Mouse (Mus musculus) CH12.LX (cell line): Measurements from ENCODE around the gene Sergef. TPM values are rescaled to one million over a fixed set of nuclear protein-coding genes. Genes with fewer than 3 reads are reported as not detected.

Experiments used
- DNase-seq: peaks from one replicate; pipeline ENCODE4 v3.0.0-alpha.2; 2013; ENCODE audit errors: extremely low read depth
- H3K27ac ChIP-seq: 2 replicates; pipeline ENCODE4 v1.5.1; 2012; ENCODE audit warnings: low read depth, mild to moderate bottlenecking, control low read depth, moderate library complexity; ENCODE audit not compliant: insufficient read depth
- H3K27me3 ChIP-seq: replicated peaks from 2 replicates; pipeline ENCODE3; 2012; ENCODE audit warnings: inconsistent platforms
- H3K36me3 ChIP-seq, 2 experiments: replicated peaks in 1 of 2; 2 replicates each; pipeline versions ENCODE3 to v1.6.1; 2012; ENCODE audit warnings: inconsistent platforms in 1 of 2, low read length in 1 of 2, mild to moderate bottlenecking in 1 of 2, mixed read lengths in 1 of 2, moderate library complexity in 1 of 2; ENCODE audit not compliant: control insufficient read depth in 1 of 2, insufficient read depth in 1 of 2
- H3K4me1 ChIP-seq, 2 experiments: 2 replicates each; pipeline ENCODE4 v1.6.1; 2012; ENCODE audit warnings: inconsistent platforms in 1 of 2, moderate library complexity in 1 of 2; ENCODE audit not compliant: insufficient read depth in 2 of 2, control insufficient read depth in 1 of 2
- H3K4me2 ChIP-seq: 2 replicates; pipeline ENCODE4 v1.6.1; 2012; ENCODE audit warnings: low read depth, mild to moderate bottlenecking, control low read depth; ENCODE audit not compliant: poor library complexity, insufficient read depth, severe bottlenecking
- H3K4me3 ChIP-seq, 3 experiments: fragments of 150-350 bp in 1 of 3; sonication (generic) in 1 of 3; replicated peaks in 1 of 3; 2 replicates each; pipeline versions ENCODE3 to v1.5.1; 2011 to 2012; ENCODE audit warnings: low read depth in 2 of 3, low read length in 2 of 3, mild to moderate bottlenecking in 2 of 3, moderate library complexity in 2 of 3, control low read depth in 1 of 3, improper control_type of control experiment in 1 of 3, inconsistent platforms in 1 of 3, mixed read lengths in 1 of 3; ENCODE audit not compliant: poor library complexity in 1 of 3
- H3K79me2 ChIP-seq: replicated peaks from 2 replicates; pipeline ENCODE4 v1.6.1; 2012; ENCODE audit warnings: mild to moderate bottlenecking, moderate library complexity; ENCODE audit not compliant: control insufficient read depth, poor library complexity, insufficient read depth, severe bottlenecking; ENCODE audit errors: extremely low read depth
- H3K9ac ChIP-seq: 2 replicates; pipeline ENCODE4 v1.6.1; 2012; ENCODE audit warnings: low read depth, mild to moderate bottlenecking, control low read depth, moderate library complexity; ENCODE audit not compliant: insufficient read depth
- H3K9me3 ChIP-seq: replicated peaks from 2 replicates; pipeline ENCODE3; 2012; ENCODE audit warnings: low read length, inconsistent platforms, mixed read lengths
- BHLHE40 ChIP-seq: IDR thresholded peaks from 2 replicates; pipeline ENCODE4 v1.6.1; 2011; ENCODE audit warnings: mild to moderate bottlenecking, low read depth, low read length, improper control_type of control experiment
- CHD1 ChIP-seq: IDR thresholded peaks from 2 replicates; pipeline ENCODE4 v1.6.1; 2012; ENCODE audit warnings: low read depth, low read length, improper control_type of control experiment, inconsistent platforms
- CHD2 ChIP-seq: IDR thresholded peaks from 2 replicates; pipeline ENCODE4 v1.6.1; 2011; ENCODE audit warnings: low read length, improper control_type of control experiment
- ELF1 ChIP-seq: IDR thresholded peaks from 2 replicates; pipeline ENCODE4 v1.6.1; 2014; ENCODE audit warnings: low read depth, mild to moderate bottlenecking, inconsistent platforms, low read length, improper control_type of control experiment
- ETS1 ChIP-seq: conservative IDR thresholded peaks from 2 replicates; pipeline ENCODE4 v1.6.1; 2012; ENCODE audit warnings: low read depth, mild to moderate bottlenecking, inconsistent platforms, low read length, improper control_type of control experiment, moderate library complexity
- GABPA ChIP-seq: IDR thresholded peaks from 2 replicates; pipeline ENCODE4 v1.6.1; 2012; ENCODE audit warnings: low read depth, low read length, improper control_type of control experiment, inconsistent platforms; ENCODE audit not compliant: insufficient replicate concordance
- HCFC1 ChIP-seq: IDR thresholded peaks from 2 replicates; pipeline ENCODE4 v1.6.1; 2012; ENCODE audit warnings: low read depth, mild to moderate bottlenecking, inconsistent platforms, low read length, improper control_type of control experiment
- JUN ChIP-seq: IDR thresholded peaks from 2 replicates; pipeline ENCODE4 v1.6.1; 2011; ENCODE audit warnings: low read depth, mild to moderate bottlenecking, low read length, improper control_type of control experiment, moderate library complexity; ENCODE audit not compliant: insufficient read depth
- MAFK ChIP-seq: IDR thresholded peaks from 2 replicates; pipeline ENCODE4 v1.6.1; 2011; ENCODE audit warnings: low read length, improper control_type of control experiment; ENCODE audit not compliant: insufficient replicate concordance
- MAX ChIP-seq: IDR thresholded peaks from 2 replicates; pipeline ENCODE4 v1.6.1; 2011; ENCODE audit warnings: low read length, improper control_type of control experiment
- MEF2A ChIP-seq: IDR thresholded peaks from 2 replicates; pipeline ENCODE4 v1.6.1; 2014; ENCODE audit warnings: low read depth, mild to moderate bottlenecking, inconsistent platforms, low read length, improper control_type of control experiment, borderline replicate concordance
- MYC ChIP-seq: IDR thresholded peaks from 2 replicates; pipeline ENCODE4 v1.6.1; 2011; ENCODE audit warnings: low read depth, mild to moderate bottlenecking, improper control_type of control experiment, low read length
- POLR2AphosphoS2 ChIP-seq: IDR thresholded peaks from 2 replicates; pipeline ENCODE4 v1.6.1; 2011; ENCODE audit warnings: low read depth, low read length, improper control_type of control experiment
- RCOR1 ChIP-seq: conservative IDR thresholded peaks from 2 replicates; pipeline ENCODE4 v1.6.1; 2012; ENCODE audit warnings: low read depth, mild to moderate bottlenecking, inconsistent platforms, low read length, improper control_type of control experiment
- SIN3A ChIP-seq: IDR thresholded peaks from 2 replicates; pipeline ENCODE4 v1.6.1; 2012; ENCODE audit warnings: low read length, improper control_type of control experiment, inconsistent platforms
- SMC3 ChIP-seq: IDR thresholded peaks from 2 replicates; pipeline ENCODE4 v1.6.1; 2011; ENCODE audit warnings: low read depth, low read length, improper control_type of control experiment
- TBP ChIP-seq: conservative IDR thresholded peaks from 2 replicates; pipeline ENCODE4 v1.6.1; 2011; ENCODE audit warnings: low read depth, low read length, improper control_type of control experiment
- TCF12 ChIP-seq: IDR thresholded peaks from 2 replicates; pipeline ENCODE4 v1.6.1; 2014; ENCODE audit warnings: low read depth, mild to moderate bottlenecking, inconsistent platforms, low read length, improper control_type of control experiment
- USF1 ChIP-seq: IDR thresholded peaks from 2 replicates; pipeline ENCODE4 v1.6.1; 2014; ENCODE audit warnings: low read depth, mild to moderate bottlenecking, inconsistent platforms, low read length, improper control_type of control experiment
- USF2 ChIP-seq: conservative IDR thresholded peaks from 2 replicates; pipeline ENCODE4 v1.6.1; 2011; ENCODE audit warnings: low read depth, low read length, improper control_type of control experiment
- ZNF384 ChIP-seq: IDR thresholded peaks from 2 replicates; pipeline ENCODE4 v1.6.1; 2012; ENCODE audit warnings: low read depth, low read length, improper control_type of control experiment, inconsistent platforms
- dilution Hi-C: fragments of 300-500 bp; cut with MboI; formaldehyde crosslinking; loops from 2 replicates; pipeline ENCODE4 v1.14.3; 2020; ENCODE audit warnings: low sequenced_read_pairs; ENCODE audit not compliant: extremely low pct_unique_long_range_greater_than_20kb, extremely low pct_ligation_motif_present
- in situ Hi-C: fragments of 300-500 bp; cut with MboI; formaldehyde crosslinking; loops from 3 replicates; pipeline ENCODE4 v1.14.3; 2019; ENCODE audit warnings: low sequenced_read_pairs, low pct_ligation_motif_present, low pct_unique_long_range_greater_than_20kb, mixed read lengths
- polyA plus RNA-seq: library from polyadenylated mRNA; unstranded; fragments of >175 nt; gene quantifications from 2 replicates; pipeline ENCODE4 v1.2.1, GENCODE M21; 2012; ENCODE audit warnings: low read depth; ENCODE audit not compliant: insufficient read length
- total RNA-seq, 2 experiments: library from RNA; depleted of rRNA; stranded (reverse); fragments of 300-350 nt in 1 of 2; fragments of >200 nt in 1 of 2; gene quantifications; 2 replicates each; pipeline ENCODE4 v1.2.3; 2012 to 2014

Gene Sergef
- total and polyA plus RNA-seq, 3 experiments = 13.0 to 18.0 (median 14.1) TPM

- dilution Hi-C loops = no loop called here
- TF ChIP-seq USF1 (peak; percentile 37), POLR2AphosphoS2 (no peak), CHD1 (no peak), MYC (no peak), USF2 (peak; percentile 55), JUN (no peak)
- Histone ChIP-seq H3K27ac (no peak overlapping the region), H3K4me2 (no peak overlapping the region), H3K4me1 (peaks cover 9 to 56% of the 10 kb centered on the region in 2 experiments), H3K79me2 (no peaks in the 10 kb centered on the region), H3K9me3 (peaks cover 6% of the 10 kb centered on the region), H3K27me3 (no peaks in the 10 kb centered on the region), H3K4me3 (no peak overlapping the region), H3K9ac (no peak overlapping the region), H3K36me3 (peaks cover 0 to 25% of the 10 kb centered on the region in 2 experiments)
- DNase-seq = no peak
- in situ Hi-C loops = no loop called here
Observed at GRCm38 (mm10) chr7:46560061-46560460, 79.5 kb downstream of the Sergef start.

GRCm38 (mm10) chr7:46559643-46560042 is 80.0 kb downstream of the Sergef start:
- no peak overlapping the region for H3K27ac ChIP-seq
- no peak overlapping the region for H3K4me3 ChIP-seq
- dilution Hi-C loops = no loop called here
- DNase-seq = no peak
- H3K27me3 ChIP-seq = no peaks in the 10 kb centered on the region
- in situ Hi-C loops = no loop called here
- peaks cover 9 to 59% of the 10 kb centered on the region in 2 experiments for H3K4me1 ChIP-seq
- no peak overlapping the region for H3K4me2 ChIP-seq
- no peak for TF ChIP-seq BHLHE40
- TF ChIP-seq HCFC1 = no peak
- TF ChIP-seq GABPA = no peak
- TF ChIP-seq ZNF384 = no peak
- TF ChIP-seq ETS1 = no peak
- no peak for TF ChIP-seq USF1
- no peak for TF ChIP-seq CHD2
- no peak for TF ChIP-seq RCOR1
- TF ChIP-seq TCF12 = no peak
- TF ChIP-seq MAX = no peak
- no peak for TF ChIP-seq POLR2AphosphoS2
- TF ChIP-seq USF2 = no peak
- no peak for TF ChIP-seq SIN3A
- TF ChIP-seq JUN = no peak
- no peak for TF ChIP-seq MEF2A
- no peak for TF ChIP-seq TBP
- TF ChIP-seq MAFK = no peak
- no peak for TF ChIP-seq ELF1
- no peak for TF ChIP-seq SMC3
- TF ChIP-seq, all 38 proteins: peak for 0
- Histone ChIP-seq H3K9me3 (peaks cover 2% of the 10 kb centered on the region), H3K79me2 (no peaks in the 10 kb centered on the region), H3K36me3 (peaks cover 0 to 25% of the 10 kb centered on the region in 2 experiments), H3K9ac (no peak overlapping the region)
